ENCODE assay signal across 16 mouse cellular contexts in genomic region chr1:37322690-37323089, GRCm38 (mm10).
"Had no signal": no experiment of that assay in that cellular context is flagged by ENCODE, and none has a peak within 500 bp of the region (broad histone marks: within the 10 kb centered on the region; RNA-seq: fewer than 3 reads in every experiment).

No protein-coding gene starts in this region.

- DNase-seq: kidney, adult 18-20 months; kidney, postnatal 10 days; kidney, postnatal 4 days; left cerebral cortex, postnatal 4 days; lung, adult 18-20 months; right cerebral cortex, adult 18-20 months; thymus, adult 2 months; thymus, postnatal 25 days had no signal

- ATAC-seq: midbrain, embryonic 16.5 days had no signal

- H3K4me1 ChIP-seq: midbrain, embryonic 12.5 days had no signal

- H3K36me3 ChIP-seq: limb, embryonic 13.5 days; midbrain, embryonic 12.5 days; neural tube, embryonic 15.5 days; stomach, embryonic 15.5 days had no signal

- H3K9me3 ChIP-seq: limb, embryonic 13.5 days; megakaryocyte, embryonic 14.5 days; midbrain, embryonic 12.5 days; neural tube, embryonic 15.5 days; stomach, embryonic 15.5 days had no signal

- H3K27ac ChIP-seq: limb, embryonic 13.5 days; liver, embryonic 14.5 days; midbrain, embryonic 12.5 days; neural tube, embryonic 15.5 days; stomach, embryonic 15.5 days had no signal

- H3K27me3 ChIP-seq: limb, embryonic 13.5 days; megakaryocyte, embryonic 14.5 days; midbrain, embryonic 12.5 days; neural tube, embryonic 15.5 days; stomach, embryonic 15.5 days had no signal

- H3K4me3 ChIP-seq: limb, embryonic 13.5 days; megakaryocyte, embryonic 14.5 days; midbrain, embryonic 12.5 days; myocyte; neural tube, embryonic 15.5 days; stomach, embryonic 15.5 days had no signal
